Mouse (Mus musculus) left cerebral cortex, adult 9 months (tissue): ENCODE data around the gene Ifi211.
"Not testable (repeated sequence)": the region's sequence is repeated elsewhere in the genome, so short reads cannot be mapped to it uniquely, and the experiment has no call there.

ENCODE experiments used
- DNase-seq, 2 experiments: peaks; one replicate each; pipeline ENCODE4 v3.0.0; 2022; ENCODE audit warnings: low spot score in 2 of 2

Gene Ifi211

DNA sequence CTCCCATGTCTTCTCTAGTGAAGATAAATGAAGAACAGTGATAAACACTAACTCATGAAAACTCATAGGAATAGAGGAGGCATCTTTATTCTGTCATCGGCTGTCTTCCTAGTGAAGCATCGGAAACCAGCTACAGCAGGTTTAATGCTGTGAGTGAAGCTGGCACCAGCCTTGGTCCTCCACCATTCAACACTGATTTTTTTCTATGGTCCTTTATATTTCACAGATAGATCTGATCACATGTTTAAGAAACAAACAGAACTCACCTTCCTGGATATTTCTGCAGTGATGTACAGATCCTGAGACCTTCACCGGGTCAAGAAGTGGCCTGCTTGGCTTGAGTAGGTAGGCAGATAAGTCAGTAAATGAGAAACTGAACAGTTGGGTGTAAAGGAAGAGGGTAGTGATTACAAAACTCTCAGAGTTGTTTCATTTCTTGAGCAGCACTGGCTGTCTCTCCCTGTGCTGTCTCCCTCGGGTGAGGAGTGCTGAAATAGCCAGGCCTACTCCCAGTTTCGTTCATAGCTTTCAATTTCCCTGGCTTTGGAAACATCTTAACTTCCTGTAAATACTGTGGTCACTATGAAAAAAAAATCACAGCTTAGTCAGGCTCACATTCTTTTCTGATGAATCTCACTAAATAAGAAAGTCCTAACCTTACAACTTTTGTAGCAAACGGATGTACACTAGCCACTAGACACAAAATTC lies at the start of gene Ifi211:
Gene Ifi211 (minus strand): TSS at position 499 of the 708 bp plus-strand sequence.
- not testable (repeated sequence) for DNase-seq

DNA sequence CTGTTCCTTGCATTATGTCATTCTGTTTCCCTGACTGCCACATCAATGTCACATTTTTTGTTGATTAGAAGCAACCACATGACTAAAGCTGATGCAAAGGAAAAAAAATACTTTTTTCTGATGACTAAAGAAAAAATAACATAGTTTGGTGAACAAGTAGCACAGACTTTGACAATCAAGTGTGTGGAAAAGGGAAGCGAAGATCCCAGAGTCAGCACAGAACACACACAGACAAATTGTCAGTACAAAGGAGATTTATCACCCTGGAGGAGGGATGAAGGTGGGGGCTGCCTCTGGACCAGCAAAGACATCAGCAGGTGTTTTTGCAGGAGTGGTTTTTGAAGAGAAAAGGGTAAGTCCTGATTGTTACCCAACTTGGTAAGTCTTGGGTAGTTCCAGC lies 48.6 kb upstream of the Ifi211 start:
- DNase-seq: not testable (repeated sequence)

DNA sequence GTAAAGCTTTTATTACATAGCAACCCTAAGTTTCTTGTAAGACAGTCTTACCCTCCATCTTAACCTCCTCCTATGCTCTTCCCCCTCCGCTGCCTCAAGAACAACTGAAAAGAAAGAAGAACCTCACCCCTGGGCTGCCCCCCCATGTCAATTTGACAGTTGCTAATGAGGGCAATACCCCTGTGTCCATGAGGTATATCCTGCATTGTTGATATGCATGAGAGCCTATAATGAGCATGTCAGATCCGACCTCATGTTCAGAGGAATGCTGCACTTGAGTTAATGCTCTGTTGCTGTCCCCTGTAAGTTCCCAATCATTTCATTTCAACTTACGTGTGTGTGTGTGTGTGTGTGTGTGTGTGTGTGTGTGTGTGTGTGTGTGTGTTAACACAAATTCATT lies 47.2 kb upstream of the Ifi211 start:
- not testable (repeated sequence) for DNase-seq

DNA sequence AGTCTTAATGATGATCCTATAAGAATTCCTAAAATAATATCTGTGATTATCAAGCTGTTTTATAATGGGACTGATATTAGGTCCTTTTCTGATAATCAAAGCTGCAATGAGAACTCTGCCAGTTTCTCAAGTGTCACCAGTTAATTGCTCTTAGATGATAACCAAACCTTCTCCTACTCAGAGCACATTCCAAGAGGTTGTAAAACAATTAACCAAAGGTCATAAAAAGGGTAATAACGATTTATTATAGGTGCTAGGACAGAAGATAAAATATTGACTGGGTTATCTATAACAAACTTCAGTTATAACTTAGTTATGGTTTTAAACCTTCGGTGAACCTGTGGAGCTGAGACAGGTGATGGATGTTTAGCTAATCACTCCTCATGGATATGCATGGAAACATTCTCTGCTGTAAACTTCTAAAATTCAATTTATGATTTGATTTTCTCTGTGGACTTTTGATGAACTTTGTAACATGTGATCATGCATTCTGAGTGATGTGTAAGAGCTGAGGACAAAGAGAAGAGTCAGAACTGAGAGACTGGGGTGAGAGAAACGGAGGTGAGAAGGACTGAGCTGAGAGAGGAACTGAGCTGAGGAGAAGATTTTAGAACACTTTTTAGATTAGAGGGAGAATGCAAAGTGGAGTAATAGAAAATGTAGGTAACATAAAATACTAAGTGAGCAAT lies 43.1 kb upstream of the Ifi211 start:
- DNase-seq: not testable (repeated sequence)

DNA sequence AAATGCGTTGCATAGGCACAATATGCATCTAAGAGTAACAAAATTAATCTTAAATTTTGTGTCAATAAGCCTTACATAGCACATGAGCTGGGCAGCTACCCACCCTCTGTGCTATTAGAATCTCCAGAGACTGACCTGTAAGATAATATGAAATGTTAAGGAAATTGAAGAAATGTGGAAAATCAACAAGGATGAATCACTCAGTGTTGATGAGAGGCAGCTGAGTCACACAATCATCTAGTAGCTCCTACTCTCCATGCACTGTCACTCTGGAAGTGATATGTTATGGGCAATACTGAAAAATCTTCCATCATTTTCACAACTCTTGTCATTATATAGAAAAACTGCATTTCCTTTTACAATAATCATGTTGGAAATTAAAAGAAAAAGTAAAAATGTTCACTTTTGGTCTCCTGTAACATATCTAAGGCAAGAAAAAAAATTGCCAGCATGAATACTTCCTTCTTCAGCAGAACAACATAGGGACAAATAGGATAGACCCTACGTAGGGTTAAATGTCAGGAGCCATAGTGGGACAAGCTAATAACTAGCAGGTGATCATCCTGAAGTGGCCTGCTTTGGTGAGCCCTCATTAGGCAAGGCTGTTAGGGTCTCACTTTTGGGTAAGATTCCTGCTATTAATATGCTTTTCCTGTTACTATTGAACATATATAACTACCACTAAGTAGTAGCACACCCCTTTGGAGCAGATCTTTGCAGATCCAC lies 42.4 kb upstream of the Ifi211 start:
- DNase-seq: no peak

DNA sequence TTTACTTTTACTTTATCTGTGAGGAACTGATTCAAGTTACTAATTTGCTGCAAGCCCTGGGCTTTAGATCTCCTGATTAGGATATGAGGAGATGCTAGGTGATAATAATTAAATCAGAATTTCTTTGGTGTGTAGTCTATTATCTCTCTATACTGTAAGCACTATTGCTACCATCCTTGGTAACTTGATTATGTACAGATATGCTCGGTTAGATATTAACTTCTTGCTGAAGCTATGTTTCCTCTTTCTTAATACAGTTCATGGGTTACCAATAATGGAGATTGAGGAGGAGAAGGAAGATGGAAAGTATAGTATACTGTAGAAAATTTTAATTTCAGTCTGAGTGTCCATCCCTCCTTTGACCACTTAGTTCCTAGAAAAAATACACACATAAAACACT lies 40.7 kb upstream of the Ifi211 start:
- no peak for DNase-seq

DNA sequence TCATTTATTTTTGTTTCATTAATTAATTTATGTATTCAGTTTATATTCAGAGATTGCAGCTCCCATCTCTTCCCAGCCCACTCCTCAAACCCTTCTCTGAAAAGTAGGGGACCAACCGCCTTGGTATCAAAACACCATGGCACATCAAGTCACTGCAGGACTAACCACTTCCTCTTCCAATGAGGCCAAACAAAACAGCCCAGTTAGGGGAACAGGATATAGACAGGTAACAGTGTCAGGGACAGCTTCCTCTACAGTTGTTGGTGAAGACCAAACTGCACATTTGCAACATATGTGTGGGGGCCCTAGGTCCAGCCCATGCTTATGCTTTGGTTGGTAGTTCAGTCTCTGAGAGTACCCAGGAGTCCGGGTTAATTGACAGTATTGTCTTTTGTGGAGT lies 36.2 kb upstream of the Ifi211 start:
- DNase-seq: not testable (repeated sequence)

DNA sequence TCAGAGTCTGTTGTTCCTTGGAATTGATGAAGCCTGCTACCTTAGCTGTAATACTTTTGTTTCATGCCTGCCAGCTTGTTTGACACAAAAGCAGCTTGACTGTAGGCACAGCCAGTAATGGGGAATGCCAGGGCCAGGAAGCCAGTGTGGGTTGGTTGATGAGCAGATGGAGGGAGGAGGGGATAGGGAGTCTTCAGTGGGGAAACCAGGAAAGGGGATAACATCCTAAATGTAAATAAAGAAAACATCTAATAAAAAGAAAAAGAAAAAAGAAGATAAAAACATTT lies 29.9 kb upstream of the Ifi211 start:
- not testable (repeated sequence) for DNase-seq

DNA sequence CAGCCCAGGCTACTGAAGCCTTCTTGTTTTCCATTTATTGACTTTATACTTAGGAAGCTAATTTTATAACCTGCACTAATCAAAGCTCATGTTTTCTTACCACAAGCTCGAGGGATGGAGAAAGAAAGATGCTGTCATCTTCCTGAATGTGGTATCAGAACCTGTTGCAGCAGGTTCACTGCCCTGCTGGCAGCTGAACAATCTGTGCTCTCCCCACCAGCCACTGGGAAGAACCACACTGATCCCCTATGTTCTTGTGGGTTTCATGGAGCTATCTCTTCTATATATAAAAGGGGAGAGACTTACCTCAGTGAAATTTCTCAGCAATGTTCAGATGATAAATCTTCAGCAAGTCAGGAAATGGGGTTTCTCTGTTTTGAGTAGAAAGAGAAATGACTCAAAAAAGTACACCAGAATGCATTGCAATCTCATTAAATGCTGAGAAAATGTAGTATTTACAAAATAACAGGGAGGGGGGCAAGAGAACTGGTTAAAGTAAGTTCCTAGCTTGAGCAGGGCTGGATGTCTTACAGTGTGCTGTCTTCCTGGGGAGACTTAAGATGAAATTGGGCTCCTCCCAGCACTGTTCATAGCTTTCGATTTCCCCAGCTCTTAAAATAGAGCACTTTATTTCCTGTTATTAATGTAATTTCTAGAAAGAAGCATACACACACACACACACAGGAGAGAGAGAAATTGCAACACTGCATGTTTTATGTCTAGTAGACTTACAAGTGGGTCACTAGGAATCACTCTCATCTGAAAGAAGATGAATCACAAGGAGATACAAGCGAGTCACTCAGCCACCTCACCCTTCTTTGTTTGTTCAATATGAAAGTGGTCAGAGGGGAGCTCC lies 29.3 kb upstream of the Ifi211 start, which contains the start of the genes Mndal and Ifi203:
Gene Mndal (minus strand): TSS at position 568 of the 856 bp plus-strand sequence.
Gene Ifi203 (minus strand): TSS at position 749 of the 856 bp plus-strand sequence.
- DNase-seq: not testable (repeated sequence)

DNA sequence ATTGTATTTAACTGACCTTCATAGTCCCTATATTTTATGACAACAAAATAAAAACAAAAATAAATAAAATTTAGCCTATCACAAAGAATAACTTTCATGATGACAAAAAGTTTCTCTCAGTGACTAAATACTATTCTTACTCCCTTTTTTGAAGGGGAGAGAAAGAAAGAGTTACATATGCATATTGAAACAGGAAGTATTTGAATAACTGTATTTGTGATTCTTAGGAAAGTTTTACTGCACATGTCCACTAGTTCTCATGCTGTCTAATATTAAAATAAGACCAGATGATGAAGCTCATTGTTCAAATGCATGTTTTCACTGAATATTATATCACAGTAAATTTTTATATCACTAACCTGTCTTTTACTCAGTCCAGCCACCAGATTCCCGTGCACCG lies 28.7 kb upstream of the Ifi211 start:
- not testable (repeated sequence) for DNase-seq

DNA sequence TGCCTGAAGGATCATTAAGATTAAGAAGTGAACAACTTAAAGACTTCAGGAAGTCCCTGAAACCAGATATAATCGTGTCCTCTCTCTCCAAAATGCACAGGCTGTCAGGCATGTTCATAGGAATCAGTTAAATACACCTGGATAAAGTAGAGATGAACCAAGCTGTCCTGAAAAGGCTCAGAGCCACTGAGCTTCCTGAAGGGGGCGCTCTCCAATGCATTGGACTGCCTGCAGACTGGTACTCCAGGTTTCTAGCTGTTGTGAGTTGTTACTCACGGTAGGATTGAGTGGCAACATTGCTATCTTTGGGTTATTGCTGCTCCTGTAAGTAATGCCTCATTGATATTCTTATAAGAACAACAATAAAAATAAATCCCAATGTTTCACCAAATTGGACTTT lies 6.4 kb upstream of the Ifi211 start:
- DNase-seq: not testable (repeated sequence)

DNA sequence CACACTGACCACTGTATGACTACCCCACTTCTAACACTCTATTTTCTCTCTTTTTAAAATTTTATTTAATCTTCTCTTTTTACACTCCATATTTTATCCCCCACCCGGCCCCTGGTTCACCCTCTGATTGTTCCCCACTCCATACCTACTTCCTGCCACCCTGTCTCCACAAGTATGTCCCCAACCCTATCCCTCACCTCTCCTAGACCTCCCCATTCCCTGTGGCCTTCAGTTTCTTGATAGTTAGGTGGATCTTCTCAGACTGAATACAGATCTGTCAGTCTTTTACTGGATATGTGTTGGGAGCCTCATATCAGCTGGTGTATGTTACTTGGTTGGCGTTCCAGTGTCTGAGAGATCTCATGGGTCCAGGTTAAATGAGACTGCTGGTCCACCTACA lies 1.7 kb upstream of the Ifi211 start:
- no peak for DNase-seq

DNA sequence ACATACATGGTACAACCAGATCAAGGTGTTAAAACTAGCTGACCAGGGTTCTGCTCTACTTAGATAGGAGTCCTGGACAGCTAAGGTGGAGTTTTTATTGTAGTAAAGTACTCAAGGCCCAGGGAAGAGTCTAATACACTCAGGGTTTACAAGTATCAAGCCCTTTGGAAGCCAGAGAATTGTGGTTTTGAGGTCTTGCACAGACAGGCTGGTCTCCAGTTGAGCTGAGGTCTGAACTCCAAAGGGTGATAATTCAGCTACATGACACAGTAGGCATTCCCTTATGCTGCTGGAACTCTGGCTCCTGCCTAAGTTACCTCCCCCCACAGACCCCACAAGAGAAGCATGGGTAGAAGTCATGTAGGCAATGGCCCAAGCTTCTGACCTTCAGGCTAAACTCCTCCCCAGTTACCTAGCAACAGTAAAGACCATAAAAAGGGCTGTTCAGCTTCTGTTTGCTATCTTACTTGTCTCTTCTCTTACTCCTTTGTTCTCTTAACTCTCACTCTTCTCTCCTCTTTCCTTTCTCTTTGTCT lies 478 bp upstream of the Ifi211 start:
- not testable (repeated sequence) for DNase-seq

DNA sequence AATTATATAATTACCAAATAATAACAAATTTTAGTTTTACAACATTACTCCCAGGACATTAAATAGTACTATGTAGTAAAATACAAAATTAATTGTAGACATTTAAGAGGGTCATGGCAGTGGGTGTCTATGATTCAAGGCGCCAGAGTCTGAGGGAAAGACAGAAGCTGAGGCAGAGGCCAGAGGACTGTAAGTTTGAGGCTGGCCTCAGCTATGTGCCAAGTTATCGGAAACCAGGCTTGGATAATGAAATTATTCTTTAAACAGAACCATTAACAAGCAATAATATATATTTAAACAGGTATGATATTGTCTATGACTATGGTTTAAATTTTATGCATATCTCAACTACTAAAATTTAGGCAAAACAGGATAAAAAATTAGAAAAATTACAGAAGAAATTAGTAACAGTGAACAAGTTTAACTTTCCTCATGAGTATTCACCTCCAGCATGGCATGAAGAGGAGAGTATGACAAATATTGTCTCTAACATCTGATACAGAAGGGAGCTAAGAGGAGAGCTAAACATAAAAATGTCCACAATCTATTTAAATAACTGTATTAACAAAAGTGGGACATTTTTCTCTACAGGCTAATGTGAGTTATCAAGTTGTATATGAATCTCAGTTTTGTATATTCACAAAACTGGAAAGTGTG lies 910 bp downstream of the Ifi211 start:
- no peak for DNase-seq

DNA sequence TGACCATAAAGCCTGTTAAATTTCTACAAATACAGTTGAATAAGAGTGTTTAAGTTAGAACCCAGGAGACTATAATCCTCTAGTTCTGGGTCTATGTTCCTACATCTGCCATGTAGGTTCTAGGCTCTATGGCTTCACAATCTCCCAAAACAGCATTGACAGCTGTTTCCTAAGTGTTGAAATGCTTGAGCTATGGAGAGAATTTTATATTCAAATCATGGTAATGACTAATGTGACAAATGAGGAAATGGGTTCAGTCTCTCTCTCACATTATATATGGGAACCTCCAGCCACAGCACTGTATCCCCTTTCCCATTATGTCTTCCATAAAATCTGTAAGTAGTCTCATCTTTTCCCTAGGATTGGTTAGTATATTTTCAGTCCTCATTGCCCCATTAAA lies 4.5 kb downstream of the Ifi211 start:
- not testable (repeated sequence) for DNase-seq

DNA sequence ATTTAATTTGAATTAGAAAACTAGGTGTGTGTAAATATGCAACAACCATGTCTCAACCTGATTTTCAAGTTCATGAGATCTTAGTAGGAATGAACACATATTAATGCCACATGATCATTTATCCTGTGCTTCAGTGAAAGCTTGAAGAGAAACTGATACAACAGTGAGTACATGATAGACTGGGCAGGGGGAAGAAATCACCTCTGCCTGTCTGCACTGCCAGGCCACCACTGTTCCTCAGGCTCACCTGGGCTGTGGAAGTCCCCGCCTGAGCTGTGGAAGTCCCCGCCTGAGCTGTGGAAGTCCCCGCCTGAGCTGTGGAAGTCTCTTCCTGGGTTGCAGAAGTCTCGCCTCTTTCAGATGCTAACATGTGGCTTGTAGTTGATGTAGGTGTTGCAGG lies 7.0 kb downstream of the Ifi211 start:
- not testable (repeated sequence) for DNase-seq

DNA sequence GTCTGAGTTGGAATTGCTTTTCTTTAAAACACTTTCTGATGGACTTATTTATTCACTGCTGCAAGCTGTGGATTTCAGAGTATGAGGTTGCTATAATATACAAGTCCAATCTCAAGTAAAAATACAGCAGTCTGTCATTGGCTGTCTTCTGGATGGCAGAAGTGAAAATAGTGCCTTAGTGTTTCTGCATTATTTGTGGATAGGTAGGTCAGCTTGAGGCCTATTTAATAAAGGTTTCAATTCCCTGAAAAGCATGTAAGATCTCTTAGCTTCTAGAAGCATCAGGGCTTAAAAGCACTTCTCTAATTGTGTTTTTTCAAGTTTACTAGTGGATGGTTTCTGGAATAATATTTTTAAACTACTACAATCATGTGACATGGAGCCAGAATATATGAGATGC lies 23.1 kb downstream of the Ifi211 start:
- not testable (repeated sequence) for DNase-seq

DNA sequence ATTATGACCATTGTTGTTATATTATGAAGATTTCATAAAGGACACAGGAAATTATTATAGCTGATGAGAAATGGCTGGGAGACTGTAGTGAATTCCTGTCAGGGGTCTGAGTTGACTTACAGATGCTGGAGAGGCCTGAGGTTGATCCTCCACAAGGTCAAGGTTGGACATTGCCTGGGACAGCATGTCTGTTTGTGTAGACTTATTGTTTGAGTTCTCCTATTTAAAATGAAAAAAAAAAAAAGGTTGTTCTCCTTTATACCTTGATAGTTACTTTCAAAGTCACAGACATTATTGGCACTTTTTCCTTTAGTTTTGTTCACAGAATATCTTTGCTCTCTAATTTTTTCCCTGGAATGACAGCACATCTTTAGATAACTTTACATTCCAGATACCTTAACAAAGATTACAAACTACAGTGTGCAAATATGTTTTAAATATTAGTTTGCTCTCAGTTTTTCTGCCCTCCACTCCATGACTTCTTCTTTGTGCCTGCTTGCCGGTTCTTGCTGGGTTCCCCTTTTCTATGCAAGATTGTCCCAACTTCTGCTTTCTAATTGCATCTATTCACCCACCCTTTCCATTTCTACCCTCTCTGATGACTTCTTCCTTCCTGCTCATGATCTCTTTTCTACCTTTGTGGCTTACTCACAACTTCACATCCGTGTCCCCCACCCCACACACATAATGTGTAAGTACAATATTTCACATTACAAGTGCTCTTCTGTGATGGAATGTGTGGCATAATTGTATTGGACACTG lies 25.6 kb downstream of the Ifi211 start:
- not testable (repeated sequence) for DNase-seq

DNA sequence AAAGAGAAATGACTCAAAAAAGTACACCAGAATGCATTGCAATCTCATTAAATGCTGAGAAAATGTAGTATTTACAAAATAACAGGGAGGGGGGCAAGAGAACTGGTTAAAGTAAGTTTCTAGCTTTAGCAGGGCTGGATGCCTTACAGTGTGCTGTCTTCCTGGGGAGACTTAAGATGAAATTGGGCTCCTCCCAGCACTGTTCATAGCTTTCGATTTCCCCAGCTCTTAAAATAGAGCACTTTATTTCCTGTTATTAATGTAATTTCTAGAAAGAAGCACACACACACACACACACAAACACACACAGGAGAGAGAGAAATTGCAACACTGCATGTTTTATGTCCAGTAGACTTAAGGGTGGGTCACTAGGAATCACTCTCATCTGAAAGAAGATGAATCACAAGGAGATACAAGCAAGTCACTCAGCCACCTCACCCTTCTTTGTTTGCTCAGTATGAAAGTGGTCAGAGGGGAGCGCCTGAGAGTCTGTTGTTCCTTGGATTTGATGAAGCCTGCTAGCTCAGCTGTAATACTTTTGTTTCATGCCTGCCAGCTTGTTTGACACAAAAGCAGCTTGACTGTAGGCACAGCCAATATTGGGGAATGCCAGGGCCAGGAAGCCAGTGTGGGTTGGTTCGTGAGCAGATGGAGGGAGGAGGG lies 32.7 kb downstream of the Ifi211 start:
- not testable (repeated sequence) for DNase-seq
